Mouse (Mus musculus) liver, embryonic 11.5 days (tissue): ENCODE measurements around the gene Rala. TPM values are rescaled to one million over a fixed set of nuclear protein-coding genes. Genes with fewer than 3 reads are reported as not detected.

Source experiments
- ATAC-seq: fragments of 200-750 bp; cut with Nextera tagmentation; replicated peaks from 2 replicates; pipeline ENCODE4 v1.8.0; 2017; ENCODE audit warnings: moderate number of reproducible peaks, mild to moderate bottlenecking, moderate TSS enrichment, moderate library complexity; ENCODE audit not compliant: low FRiP score
- DNase-seq: peaks from one replicate; pipeline ENCODE4 v3.0.0-alpha.2; 2017; ENCODE audit warnings: low spot score
- H3K27ac ChIP-seq: fragments of 300-500 bp; sonication (generic); 2 replicates; pipeline ENCODE4 v1.5.1; 2014; ENCODE audit warnings: mild to moderate bottlenecking, low read depth, low read length, control low read depth
- H3K27me3 ChIP-seq: fragments of 300-500 bp; sonication (generic); replicated peaks from 2 replicates; pipeline ENCODE4 v1.6.1; 2014; ENCODE audit warnings: low read length, mixed read lengths; ENCODE audit not compliant: control insufficient read depth, insufficient read depth
- H3K36me3 ChIP-seq: fragments of 300-500 bp; sonication (generic); 2 replicates; pipeline ENCODE4 v1.6.1; 2014; ENCODE audit warnings: mild to moderate bottlenecking, low read length, moderate library complexity, mixed read lengths; ENCODE audit not compliant: control insufficient read depth, insufficient read depth
- H3K4me1 ChIP-seq: fragments of 300-500 bp; sonication (generic); replicated peaks from 2 replicates; pipeline ENCODE4 v1.6.1; 2014; ENCODE audit warnings: low read length, mixed read lengths; ENCODE audit not compliant: control insufficient read depth, insufficient read depth
- H3K4me2 ChIP-seq: fragments of 300-500 bp; sonication (generic); 2 replicates; pipeline ENCODE4 v1.6.1; 2014; ENCODE audit warnings: mild to moderate bottlenecking, control low read depth, moderate library complexity
- H3K4me3 ChIP-seq: fragments of 300-500 bp; sonication (generic); 2 replicates; pipeline ENCODE4 v1.5.1; 2014; ENCODE audit warnings: low read depth, low read length, control low read depth
- H3K9ac ChIP-seq: fragments of 300-500 bp; sonication (generic); 2 replicates; pipeline ENCODE4 v1.6.1; 2014; ENCODE audit warnings: low read depth, low read length, control low read depth
- H3K9me3 ChIP-seq: fragments of 300-500 bp; sonication (generic); 2 replicates; pipeline ENCODE4 v1.6.1; 2016; ENCODE audit warnings: low read length, inconsistent platforms, mixed read lengths; ENCODE audit not compliant: control insufficient read depth
- WGBS: fragments of 180-500 bp; shearing (Covaris S2); extraction: QIAGEN DNeasy Blood & Tissue Kit; methylation state at CpG from one replicate; pipeline ENCODE4 v1.1.7; 2014; 5-methylcytosine and 5-hydroxymethylcytosine counted together
- polyA plus RNA-seq: library from polyadenylated mRNA; unstranded; fragments of >200 nt; fragmentation: Nextera tagmentation; extraction: Ambion mirVana; gene quantifications from 2 replicates; pipeline ENCODE4 v1.2.1, GENCODE M21; 2014

Rala gene
- polyA plus RNA-seq = 52.6 and 56.1 TPM in 2 replicates

DNA sequence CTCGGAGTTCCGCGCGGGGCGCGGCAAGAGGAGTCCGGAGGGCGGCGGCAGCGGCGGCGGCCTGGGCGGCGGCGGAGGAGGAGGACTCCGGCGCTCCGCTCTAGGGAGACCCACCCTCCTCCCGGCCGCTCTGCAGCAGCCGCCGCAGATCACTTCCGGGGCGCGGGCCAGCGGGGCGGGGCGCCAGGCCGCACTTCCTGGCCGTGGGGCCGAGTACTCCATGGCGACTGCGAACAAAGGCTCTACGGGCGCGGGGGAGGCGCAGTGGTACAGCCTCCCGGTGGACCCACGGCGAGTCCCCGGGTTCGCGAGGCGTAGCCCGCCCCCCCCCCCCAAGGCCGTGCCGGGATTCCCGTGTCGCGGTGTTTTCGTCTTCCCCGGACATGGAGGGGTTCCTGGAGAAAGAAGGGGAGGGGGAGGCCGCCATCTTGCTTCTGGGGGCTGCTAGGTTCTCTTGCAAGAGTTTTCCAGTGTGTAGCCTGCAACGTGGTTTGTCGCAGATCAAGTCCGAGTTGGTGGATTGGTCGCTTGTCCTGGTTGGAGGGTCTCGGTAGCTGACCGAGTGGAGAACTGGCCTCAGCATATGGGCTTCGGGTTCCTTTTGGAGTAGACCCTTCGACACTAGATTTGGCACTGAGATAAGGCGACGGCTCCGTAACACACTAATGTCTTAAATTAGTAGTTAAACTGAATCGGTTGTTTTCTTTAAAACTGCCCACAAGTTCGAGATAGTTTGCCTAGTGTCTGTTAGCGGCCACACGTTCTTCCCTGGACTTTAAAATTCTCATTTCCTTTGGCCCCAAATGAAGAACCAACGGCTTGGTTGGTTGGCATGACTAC, at the start of gene Rala:
Gene Rala (minus strand): TSS at position 162 of the 840 bp plus-strand sequence.
- Histone ChIP-seq H3K27me3 (no peaks in the 10 kb centered on the region), H3K9ac (peak within 1 kb of the TSS; percentile 74), H3K4me2 (peak within 1 kb of the TSS; percentile 86), H3K27ac (peak within 1 kb of the TSS; percentile 66), H3K4me1 (peaks cover 4% of the 10 kb centered on the region), H3K36me3 (no peaks in the 10 kb centered on the region), H3K9me3 (no peaks in the 10 kb centered on the region), H3K4me3 (peak within 1 kb of the TSS; percentile 87)
- ATAC-seq (peak; percentile 100), DNase-seq (peak; percentile 90)
- 7% methylated on average over 67 of the region's 69 CpGs for WGBS

DNA sequence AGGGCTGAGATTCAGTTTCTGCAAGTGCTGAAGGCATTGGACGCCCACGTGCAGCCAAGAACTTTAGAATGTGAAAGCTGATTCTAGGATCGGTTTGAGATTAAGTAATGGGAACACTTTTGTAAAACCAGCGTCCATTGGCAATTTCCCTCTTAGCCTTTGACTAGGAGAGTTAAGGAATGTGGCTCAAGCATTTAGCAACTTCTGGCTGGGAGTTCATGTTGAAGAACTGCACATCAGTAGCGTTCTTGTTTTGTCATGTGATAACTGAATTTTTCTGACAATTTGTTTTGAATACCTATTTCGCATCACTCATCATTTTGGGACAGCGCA, 49.4 kb upstream of the Rala start:
- Histone ChIP-seq H3K27ac (no peak overlapping the region), H3K27me3 (no peaks in the 10 kb centered on the region), H3K4me2 (peak overlapping the region; percentile 68), H3K4me1 (peaks cover 4% of the 10 kb centered on the region), H3K4me3 (peak overlapping the region; percentile 85), H3K36me3 (no peaks in the 10 kb centered on the region), H3K9me3 (no peaks in the 10 kb centered on the region), H3K9ac (peak overlapping the region; percentile 93)
- DNase-seq = no peak
- no peak for ATAC-seq
- WGBS = 38% methylated on average over 7 of the region's 7 CpGs

DNA sequence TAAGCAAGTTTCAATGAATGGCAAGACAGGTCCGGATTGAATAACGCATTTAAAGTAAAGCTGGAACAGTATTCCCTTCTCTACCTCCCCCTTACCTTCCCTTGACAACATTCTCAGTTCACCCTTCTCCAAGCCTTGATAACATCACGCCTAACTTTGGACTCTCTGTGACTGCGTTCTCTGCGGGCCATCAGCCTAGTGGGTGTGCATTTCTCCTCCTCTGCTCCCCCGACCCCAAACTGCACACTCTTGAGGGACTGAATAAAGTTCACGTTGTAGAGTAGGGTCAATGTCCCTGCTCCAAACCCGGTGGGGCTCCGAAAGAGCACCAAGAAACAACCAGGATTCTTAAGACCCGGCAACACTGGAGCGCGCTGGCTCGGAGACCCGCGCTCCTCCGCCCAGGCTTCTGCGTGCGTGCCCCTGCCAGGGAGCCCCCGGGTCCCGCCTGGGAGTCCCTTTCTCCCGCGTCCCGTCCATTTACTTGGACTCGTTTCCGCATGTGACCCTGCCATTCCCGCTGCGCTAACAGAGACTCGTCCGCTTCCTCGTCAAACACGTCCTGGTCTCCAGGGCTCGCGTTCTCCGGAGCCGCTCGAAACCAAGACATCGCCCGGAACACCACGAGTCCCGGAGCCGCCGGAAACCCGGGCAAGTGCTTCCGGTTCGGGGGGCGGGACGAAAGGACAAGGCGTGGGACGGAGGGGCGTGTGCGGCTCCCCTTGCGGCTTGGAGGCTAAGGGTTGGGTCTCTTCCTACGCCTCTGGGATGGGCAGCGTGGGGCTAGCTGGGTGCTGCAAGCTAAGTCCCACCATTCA, 48.9 kb upstream of the Rala start, which contains the start of gene Yae1d1:
Gene Yae1d1 (minus strand): TSS at position 653 of the 818 bp plus-strand sequence.
- DNase-seq = peak; percentile 93
- H3K27ac ChIP-seq = peak within 1 kb of the TSS; percentile 58
- peak within 1 kb of the TSS; percentile 68 for H3K4me2 ChIP-seq
- no peaks in the 10 kb centered on the region for H3K27me3 ChIP-seq
- under 1% methylated on average over 54 of the region's 54 CpGs for WGBS
- peaks cover 4% of the 10 kb centered on the region for H3K4me1 ChIP-seq
- peak; percentile 96 for ATAC-seq
- H3K36me3 ChIP-seq = no peaks in the 10 kb centered on the region
- no peaks in the 10 kb centered on the region for H3K9me3 ChIP-seq
- peak within 1 kb of the TSS; percentile 93 for H3K9ac ChIP-seq
- H3K4me3 ChIP-seq = peak within 1 kb of the TSS; percentile 85

DNA sequence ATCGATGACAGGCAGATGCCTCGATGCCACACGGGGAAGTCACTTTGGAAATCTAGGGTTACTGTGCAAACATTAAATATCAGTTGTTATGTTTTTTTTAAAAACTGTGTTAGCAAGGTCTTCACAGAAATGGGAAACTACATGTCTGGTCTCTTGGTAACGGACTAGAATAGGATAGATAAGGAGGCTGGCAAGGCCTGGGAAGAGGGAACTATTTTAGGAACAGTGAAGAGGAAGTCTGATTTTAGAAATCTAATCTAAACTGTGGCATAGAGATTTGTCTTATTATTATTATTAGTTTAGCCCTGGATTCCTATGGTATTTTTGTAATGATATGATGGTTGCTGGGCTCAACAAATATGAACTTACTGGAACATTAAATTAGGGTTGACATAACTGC, 48.0 kb upstream of the Rala start:
- no peak overlapping the region for H3K9ac ChIP-seq
- H3K4me1 ChIP-seq = peaks cover 4% of the 10 kb centered on the region
- ATAC-seq (no peak), DNase-seq (no peak)
- H3K4me3 ChIP-seq = peak overlapping the region; percentile 85
- H3K27me3 ChIP-seq = no peaks in the 10 kb centered on the region
- H3K9me3 ChIP-seq = no peaks in the 10 kb centered on the region
- peaks cover 3% of the 10 kb centered on the region; the same call in 1 of the 2 replicates for H3K36me3 ChIP-seq
- no peak overlapping the region for H3K27ac ChIP-seq
- WGBS = 55% methylated on average over 4 of the region's 4 CpGs
- H3K4me2 ChIP-seq = peak overlapping the region; percentile 68

DNA sequence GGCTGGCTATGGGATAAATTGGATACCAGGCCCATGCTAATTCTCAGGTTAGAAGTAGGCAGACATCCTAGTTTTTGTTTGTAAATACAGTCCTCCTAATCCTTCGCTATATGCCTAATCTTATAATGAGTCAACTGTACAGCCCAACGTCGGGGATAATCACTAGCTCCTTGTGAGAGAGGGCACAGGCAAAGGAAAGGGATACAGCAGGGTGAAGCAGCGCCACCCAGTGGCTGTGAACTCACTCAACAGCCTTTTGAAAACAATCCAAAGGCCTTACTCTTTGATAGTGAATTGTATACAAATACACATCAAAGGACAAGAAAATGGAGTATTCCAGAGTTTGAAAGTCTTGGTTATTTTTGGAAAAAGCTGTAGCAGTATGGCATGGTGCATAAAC, 39.2 kb upstream of the Rala start:
- Histone ChIP-seq H3K36me3 (peaks cover 11% of the 10 kb centered on the region; the same call in 1 of the 2 replicates), H3K27ac (no peak overlapping the region), H3K4me2 (no peak overlapping the region), H3K4me3 (no peak overlapping the region), H3K9ac (no peak overlapping the region), H3K4me1 (no peaks in the 10 kb centered on the region), H3K27me3 (no peaks in the 10 kb centered on the region), H3K9me3 (no peaks in the 10 kb centered on the region)
- ATAC-seq (no peak), DNase-seq (no peak)
- WGBS = 55% methylated on average over 4 of the region's 4 CpGs

DNA sequence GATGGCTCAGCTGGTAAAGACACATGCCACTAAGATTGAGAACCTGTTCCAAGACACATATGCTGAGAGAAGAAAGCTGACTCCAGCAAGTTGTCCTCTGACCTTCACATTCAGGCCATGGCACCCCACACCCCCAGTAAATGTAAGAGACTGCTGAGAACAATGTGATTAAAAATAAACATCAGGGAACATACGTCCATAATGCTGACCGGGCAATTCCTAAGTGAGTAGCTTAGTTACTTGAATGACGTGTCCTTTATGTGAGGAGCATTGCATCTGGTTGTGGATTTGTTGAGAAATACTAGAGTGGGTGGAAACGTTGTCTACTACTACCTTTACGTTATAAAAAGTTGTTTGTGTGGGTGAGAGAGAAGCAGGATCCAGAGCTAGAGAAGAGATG, 38.6 kb upstream of the Rala start:
- Histone ChIP-seq H3K36me3 (peaks cover 11% of the 10 kb centered on the region; the same call in 1 of the 2 replicates), H3K27me3 (no peaks in the 10 kb centered on the region), H3K4me2 (no peak overlapping the region), H3K27ac (no peak overlapping the region), H3K4me3 (no peak overlapping the region), H3K9me3 (no peaks in the 10 kb centered on the region), H3K9ac (no peak overlapping the region), H3K4me1 (no peaks in the 10 kb centered on the region)
- ATAC-seq (no peak), DNase-seq (no peak)
- whole genome bisulfite sequencing = 86% methylated on average over 5 of the region's 5 CpGs

DNA sequence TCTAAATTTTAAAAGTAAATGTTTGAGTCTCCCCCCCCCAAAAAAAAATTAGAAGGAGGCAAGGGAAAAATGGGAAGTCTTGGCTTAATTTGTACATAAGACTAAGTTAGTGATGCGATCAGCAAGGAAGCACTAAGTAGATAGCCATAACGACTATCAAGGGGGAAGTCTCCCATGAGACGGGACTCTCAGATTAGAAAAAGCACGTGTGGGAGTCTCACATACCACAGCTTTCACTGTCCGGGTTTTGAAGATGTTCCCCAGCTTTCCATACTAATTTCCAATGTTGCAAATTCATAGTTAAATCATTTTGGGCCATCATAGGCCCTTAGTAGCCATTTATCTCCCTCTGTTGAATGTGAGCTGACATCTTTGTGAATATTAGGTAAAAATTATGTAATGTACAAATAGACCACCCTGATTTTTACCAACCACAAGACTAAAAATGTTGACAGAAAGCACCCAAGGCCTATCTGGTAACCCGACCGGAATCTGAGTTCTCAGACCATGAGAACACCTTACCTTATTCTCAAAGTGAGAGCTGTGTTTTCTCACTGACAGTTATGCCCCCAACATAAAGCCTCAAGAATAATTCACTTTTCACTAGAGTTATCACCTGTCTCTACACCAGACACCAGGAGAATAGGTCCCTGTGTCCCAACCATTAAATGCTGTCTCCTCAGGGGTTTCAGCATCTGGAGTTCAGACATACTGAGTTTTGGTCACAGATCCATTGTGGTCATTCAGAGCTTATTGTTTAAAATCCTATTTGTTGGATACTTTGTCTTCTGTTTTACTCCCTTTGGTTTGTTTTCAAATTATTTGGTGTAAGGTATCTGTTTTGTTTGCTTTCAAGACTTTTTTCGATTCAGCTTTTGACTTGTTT, 33.1 kb upstream of the Rala start:
- no peak for DNase-seq
- H3K4me2 ChIP-seq = no peak overlapping the region
- peaks cover 7% of the 10 kb centered on the region; the same call in 1 of the 2 replicates for H3K27me3 ChIP-seq
- no peak overlapping the region for H3K27ac ChIP-seq
- no peak overlapping the region for H3K4me3 ChIP-seq
- no peak overlapping the region for H3K9ac ChIP-seq
- H3K9me3 ChIP-seq = no peaks in the 10 kb centered on the region
- WGBS = 62% methylated on average over 8 of the region's 8 CpGs
- ATAC-seq = no peak
- H3K4me1 ChIP-seq = no peaks in the 10 kb centered on the region
- no peaks in the 10 kb centered on the region for H3K36me3 ChIP-seq

DNA sequence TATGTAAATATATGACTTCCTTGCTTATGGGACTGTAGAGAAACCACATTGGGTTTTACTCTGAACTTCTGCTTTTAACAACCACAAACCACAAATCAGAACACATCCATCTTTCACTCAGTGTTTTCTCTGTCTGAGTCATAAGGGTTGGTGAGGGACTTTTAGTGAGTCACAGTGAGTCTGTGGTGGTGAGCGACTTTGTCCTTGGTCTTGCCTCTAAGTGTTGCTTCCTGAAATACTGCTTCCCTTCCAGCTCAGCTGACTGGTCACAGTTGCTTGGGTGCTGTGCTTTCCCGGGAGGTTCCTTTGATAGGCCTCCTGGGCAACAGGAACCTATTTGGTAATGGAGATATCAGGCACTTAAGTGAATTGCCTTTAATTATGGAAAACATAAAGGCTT, 31.9 kb upstream of the Rala start:
- Histone ChIP-seq H3K27ac (no peak overlapping the region), H3K36me3 (no peaks in the 10 kb centered on the region), H3K9me3 (no peaks in the 10 kb centered on the region), H3K27me3 (peaks cover 7% of the 10 kb centered on the region; the same call in 1 of the 2 replicates), H3K4me2 (no peak overlapping the region), H3K9ac (no peak overlapping the region), H3K4me3 (no peak overlapping the region), H3K4me1 (no peaks in the 10 kb centered on the region)
- ATAC-seq = no peak
- DNase-seq = no peak
- WGBS = 21% methylated on average over 2 of the region's 2 CpGs
